Mouse (Mus musculus): ENCODE results near the gene Gm49721. TPM values are rescaled to one million over a fixed set of nuclear protein-coding genes. Genes with fewer than 3 reads are reported as not detected.
"Not testable (repeated sequence)": the region's sequence is repeated elsewhere in the genome, so short reads cannot be mapped to it uniquely, and the experiment has no call there.

The Gm49721 gene
- polyA plus RNA-seq, 1 experiment from 2014 or later: 0.19 TPM

DNA sequence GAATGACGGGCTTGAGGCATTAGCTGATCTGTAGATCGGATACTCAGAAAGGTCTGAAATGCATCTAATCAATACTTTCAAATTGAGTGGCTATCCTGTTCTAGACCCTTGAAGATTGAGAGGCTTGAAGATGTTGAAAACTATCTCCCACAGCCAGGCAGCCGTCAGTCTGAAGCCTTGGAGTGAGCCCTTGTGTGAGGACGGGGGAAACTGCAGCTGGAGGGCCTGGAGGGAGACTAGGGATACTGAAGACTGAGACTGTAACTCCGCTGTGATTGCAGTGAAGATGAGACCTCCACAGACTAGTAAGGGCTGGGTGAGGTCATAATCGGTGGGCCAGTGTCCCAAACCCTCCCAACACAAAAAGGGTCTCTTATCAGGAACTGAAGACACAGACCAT is 16.4 kb upstream of the Gm49721 start:
- not testable (repeated sequence) for H3K4me2 ChIP-seq; ATAC-seq (ENCODE audit: insufficient read depth, low FRiP score, low read depth); H3K36me3 ChIP-seq; H3K4me1 ChIP-seq; H3K27me3 ChIP-seq (replicated peaks); H3K9ac ChIP-seq; H3K27ac ChIP-seq; H3K9me3 ChIP-seq; H3K4me3 ChIP-seq (replicated peaks)
- WGBS: 72% methylated on average over 4 of the region's 6 CpGs

DNA sequence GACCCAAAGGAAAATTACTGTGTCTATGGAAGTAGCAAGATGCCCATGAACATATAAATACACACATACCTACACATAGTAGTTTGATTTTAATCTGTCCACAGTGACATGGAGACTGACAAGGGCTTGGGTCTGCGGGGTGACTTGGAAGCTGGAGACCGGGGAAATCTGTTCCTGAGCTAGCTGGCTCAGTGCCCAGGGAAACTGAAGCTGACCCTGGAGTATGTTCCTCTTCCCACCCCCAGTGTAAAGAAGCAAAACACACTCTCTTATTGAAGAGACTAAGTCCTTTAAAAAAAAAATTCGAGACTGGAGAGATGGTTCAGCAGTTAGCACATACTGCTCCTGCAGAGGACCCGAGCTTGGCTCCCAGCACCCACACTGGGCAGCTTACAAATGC is 15.8 kb upstream of the Gm49721 start:
- not testable (repeated sequence) for H3K9me3 ChIP-seq; H3K36me3 ChIP-seq; H3K9ac ChIP-seq; H3K4me1 ChIP-seq; ATAC-seq (ENCODE audit: insufficient read depth, low FRiP score, low read depth); H3K27me3 ChIP-seq (replicated peaks); H3K4me3 ChIP-seq (replicated peaks); H3K27ac ChIP-seq; H3K4me2 ChIP-seq
- WGBS: 47% methylated on average over 4 of the region's 4 CpGs

DNA sequence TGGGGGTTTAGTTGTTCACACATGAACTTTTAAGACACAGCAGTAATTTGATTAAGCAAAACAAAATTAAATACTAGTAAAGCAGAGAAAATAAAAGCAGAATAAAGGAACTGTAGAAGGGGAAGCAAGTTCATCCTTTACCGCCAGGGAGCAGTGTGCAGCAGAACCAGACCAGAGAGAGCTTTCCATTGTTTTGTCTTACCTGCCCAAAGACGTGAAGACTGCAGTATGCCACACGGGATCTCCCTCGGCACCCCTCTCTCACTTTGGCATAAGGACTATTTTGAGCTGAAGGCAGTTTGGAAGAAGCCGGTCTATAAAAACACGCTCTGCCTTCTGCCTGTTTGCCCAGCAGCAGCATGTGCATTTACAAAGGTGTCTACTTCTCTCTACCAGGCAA is 13.3 kb upstream of the Gm49721 start:
- H3K9me3 ChIP-seq; H3K27me3 ChIP-seq (replicated peaks); H3K4me1 ChIP-seq; H3K9ac ChIP-seq; H3K4me2 ChIP-seq; H3K27ac ChIP-seq; H3K4me3 ChIP-seq (replicated peaks); H3K36me3 ChIP-seq; ATAC-seq (ENCODE audit: insufficient read depth, low FRiP score, low read depth): not testable (repeated sequence)
- 9% methylated on average over 6 of the region's 6 CpGs for WGBS

DNA sequence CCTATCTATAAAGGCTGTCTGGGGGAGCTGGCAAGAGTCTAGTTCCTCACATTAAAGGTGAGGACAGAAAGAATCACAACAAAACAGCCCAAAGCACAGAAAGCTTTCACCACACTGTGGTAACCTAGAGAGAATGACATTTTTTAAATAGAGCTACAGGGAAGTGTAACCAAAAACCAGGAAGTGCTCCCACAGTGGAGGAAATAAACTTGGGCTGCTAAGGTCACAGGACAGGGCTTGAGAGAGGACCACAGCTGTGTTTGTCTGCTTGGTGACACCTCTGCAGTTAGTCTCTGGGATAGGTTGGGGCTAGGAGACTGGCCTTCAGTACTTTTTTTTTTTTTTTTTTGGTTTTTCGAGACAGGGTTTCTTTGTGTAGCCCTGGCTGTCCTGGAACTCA is 11.0 kb upstream of the Gm49721 start:
- H3K4me3 ChIP-seq (replicated peaks); H3K4me2 ChIP-seq; H3K4me1 ChIP-seq; H3K36me3 ChIP-seq; H3K27ac ChIP-seq; ATAC-seq (ENCODE audit: insufficient read depth, low FRiP score, low read depth); H3K9ac ChIP-seq; H3K27me3 ChIP-seq (replicated peaks); H3K9me3 ChIP-seq: not testable (repeated sequence)
- WGBS: 22% methylated on average over 1 of the region's 1 CpGs

DNA sequence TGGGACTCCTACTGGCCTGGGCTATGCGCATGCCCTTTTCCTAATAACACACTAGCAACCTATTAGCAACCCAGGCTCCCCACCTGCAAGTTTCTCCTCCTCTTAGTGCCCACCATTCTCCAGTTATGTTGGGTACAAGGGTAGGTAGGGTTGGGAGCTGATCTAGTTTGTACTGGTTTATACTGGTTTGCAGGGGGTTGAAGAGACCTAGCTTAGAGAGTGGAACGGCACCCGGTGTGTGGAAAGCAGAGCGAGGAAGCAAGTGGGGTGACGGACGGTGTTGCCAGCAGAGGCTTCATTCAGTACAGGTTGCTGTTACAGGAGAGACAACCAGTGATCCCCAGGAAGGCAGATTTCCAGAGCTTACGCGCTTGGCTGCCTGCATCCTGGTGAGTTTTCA is 8.4 kb upstream of the Gm49721 start, which contains the start of gene Rnaset2b:
TSS of gene Rnaset2b (plus strand) at position 301 of the 400 bp plus-strand sequence.
- not testable (repeated sequence) for H3K4me2 ChIP-seq; H3K9ac ChIP-seq; ATAC-seq (ENCODE audit: insufficient read depth, low FRiP score, low read depth); H3K27ac ChIP-seq; H3K27me3 ChIP-seq (replicated peaks); H3K4me3 ChIP-seq (replicated peaks); H3K4me1 ChIP-seq; H3K36me3 ChIP-seq; H3K9me3 ChIP-seq
- 88% methylated on average over 1 of the region's 8 CpGs for WGBS

DNA sequence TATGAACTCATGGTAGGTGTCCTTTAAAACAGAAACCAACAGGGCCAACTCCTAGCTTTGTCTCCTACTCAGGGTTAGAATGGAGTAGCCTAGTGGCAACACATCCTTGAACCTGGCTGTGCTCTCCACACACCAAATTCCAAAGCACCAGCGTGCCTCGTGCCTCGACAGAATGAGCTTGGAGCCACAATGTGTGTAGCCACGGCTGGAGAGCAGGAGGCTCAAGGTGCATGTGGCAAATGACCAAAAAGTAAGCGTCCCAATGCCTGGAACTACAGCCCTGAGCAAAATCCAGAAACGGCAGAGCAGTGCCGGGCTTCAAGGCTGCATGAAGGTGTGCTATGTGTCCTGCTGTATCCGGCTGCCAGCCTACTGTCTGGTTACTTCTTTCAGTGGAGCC is 7.5 kb upstream of the Gm49721 start:
- not testable (repeated sequence) for H3K27ac ChIP-seq; ATAC-seq (ENCODE audit: insufficient read depth, low FRiP score, low read depth); H3K27me3 ChIP-seq (replicated peaks); H3K4me2 ChIP-seq; H3K4me1 ChIP-seq; H3K9ac ChIP-seq; H3K4me3 ChIP-seq (replicated peaks); H3K36me3 ChIP-seq; H3K9me3 ChIP-seq
- WGBS: 83% methylated on average over 8 of the region's 8 CpGs

DNA sequence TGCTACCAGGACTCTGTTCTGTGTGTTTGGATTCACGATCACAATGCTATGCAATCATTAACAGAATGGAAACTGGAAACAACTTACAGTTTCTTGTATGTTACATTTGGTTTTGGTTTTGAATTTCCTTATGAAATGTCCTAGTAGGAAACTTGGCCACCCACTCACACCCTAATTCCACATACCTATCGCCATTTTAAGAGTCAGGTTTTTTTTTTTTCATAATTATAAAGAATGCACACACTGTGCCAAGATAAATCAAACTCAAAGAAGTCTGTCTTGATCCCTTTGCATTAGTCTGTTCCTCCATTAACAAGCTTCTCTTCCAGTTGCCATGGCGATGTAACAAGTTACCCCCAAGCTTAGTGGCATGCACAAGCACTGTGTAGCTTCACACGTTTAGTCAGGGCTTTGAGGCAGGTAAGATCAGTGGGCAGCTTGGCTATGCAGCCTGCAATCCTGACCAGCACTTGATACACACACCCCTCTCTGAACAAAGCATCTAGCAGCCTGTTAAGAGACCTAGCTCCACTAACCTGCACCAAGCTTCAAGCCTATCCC is 5.8 kb upstream of the Gm49721 start:
- 69% methylated on average over 4 of the region's 4 CpGs for WGBS
- not testable (repeated sequence) for ATAC-seq (ENCODE audit: insufficient read depth, low FRiP score, low read depth); H3K4me2 ChIP-seq

DNA sequence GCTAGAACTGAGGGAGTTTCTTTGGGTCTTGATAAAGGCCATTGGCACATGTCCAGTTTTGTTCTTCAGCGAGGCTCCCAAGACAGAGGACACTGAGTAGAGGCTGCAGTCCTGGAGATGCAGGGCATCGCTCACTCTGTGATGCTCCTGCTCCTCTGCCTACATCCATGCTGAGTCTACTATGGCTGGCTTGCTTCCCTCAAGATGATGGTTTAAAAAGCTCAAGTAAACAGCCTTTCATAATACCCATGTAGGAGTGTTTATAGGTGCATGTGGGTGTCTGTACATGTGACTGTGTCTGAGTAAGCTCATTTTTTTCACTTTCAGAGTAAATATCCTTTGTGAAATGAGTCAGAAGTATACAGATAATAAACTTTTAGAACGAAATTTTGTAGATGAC is 3.7 kb upstream of the Gm49721 start:
- 68% methylated on average over 3 of the region's 3 CpGs for WGBS

More for the DNA sequence above, 5.8 kb upstream of the Gm49721 start:
- not testable (repeated sequence) for H3K4me1 ChIP-seq; H3K4me3 ChIP-seq (replicated peaks); H3K27me3 ChIP-seq (replicated peaks); H3K27ac ChIP-seq; H3K9ac ChIP-seq; H3K9me3 ChIP-seq; H3K36me3 ChIP-seq

DNA sequence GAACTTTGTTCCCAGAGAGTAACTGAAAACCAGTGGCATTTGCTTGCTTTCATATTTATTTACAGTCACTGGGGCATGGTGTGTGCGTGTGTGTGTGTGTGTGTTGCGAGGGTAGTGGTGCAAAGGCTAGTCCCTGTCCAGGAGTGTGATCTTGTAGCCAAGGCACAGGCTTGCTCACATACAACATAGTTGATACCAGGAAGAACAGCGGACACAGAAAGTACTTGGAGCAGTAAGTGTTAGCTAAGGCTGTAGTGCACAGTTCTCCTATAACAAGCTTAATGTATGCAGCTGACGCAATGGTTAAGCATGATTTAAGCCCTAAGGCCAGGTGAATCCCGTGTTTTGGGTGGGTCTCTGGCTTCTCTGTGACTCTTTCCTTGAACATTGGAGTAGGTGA is 676 bp downstream of the Gm49721 start:
- not testable (repeated sequence) for ATAC-seq (ENCODE audit: insufficient read depth, low FRiP score, low read depth); H3K36me3 ChIP-seq; H3K27ac ChIP-seq; H3K27me3 ChIP-seq (replicated peaks); H3K9ac ChIP-seq; H3K4me1 ChIP-seq; H3K9me3 ChIP-seq
- 20% methylated on average over 5 of the region's 5 CpGs for WGBS
- H3K4me2 ChIP-seq: peak overlapping the region; percentile 54
- H3K4me3 ChIP-seq (replicated peaks): peak overlapping the region; percentile 57

More for the DNA sequence above, 3.7 kb upstream of the Gm49721 start:
- H3K4me2 ChIP-seq; H3K27ac ChIP-seq; H3K4me1 ChIP-seq; H3K4me3 ChIP-seq (replicated peaks); H3K27me3 ChIP-seq (replicated peaks); H3K36me3 ChIP-seq; H3K9ac ChIP-seq; H3K9me3 ChIP-seq; ATAC-seq (ENCODE audit: insufficient read depth, low FRiP score, low read depth): not testable (repeated sequence)

DNA sequence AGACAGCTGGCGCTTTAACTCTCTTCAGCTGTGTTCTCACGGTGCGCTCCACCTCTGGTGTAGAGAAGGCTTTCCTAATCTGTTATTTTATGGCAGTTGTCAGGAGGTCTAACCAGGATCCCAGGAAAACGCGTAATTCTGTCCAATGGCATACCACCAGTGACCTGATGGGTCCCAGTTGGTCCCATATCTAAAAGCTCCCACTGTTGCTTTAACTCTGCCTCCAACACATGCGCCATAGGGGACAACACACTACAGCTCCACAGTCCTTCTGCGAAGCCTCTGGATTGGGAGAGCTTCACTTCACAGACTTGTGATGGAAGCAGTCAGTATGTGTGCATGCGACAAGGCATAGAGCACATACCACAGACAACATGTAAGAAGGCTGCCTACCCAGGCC is 1.4 kb downstream of the Gm49721 start:
- not testable (repeated sequence) for H3K4me3 ChIP-seq (replicated peaks); H3K4me1 ChIP-seq; H3K27ac ChIP-seq; H3K27me3 ChIP-seq (replicated peaks); H3K9ac ChIP-seq; H3K9me3 ChIP-seq; H3K4me2 ChIP-seq; ATAC-seq (ENCODE audit: insufficient read depth, low FRiP score, low read depth); H3K36me3 ChIP-seq
- WGBS: 96% methylated on average over 5 of the region's 8 CpGs

DNA sequence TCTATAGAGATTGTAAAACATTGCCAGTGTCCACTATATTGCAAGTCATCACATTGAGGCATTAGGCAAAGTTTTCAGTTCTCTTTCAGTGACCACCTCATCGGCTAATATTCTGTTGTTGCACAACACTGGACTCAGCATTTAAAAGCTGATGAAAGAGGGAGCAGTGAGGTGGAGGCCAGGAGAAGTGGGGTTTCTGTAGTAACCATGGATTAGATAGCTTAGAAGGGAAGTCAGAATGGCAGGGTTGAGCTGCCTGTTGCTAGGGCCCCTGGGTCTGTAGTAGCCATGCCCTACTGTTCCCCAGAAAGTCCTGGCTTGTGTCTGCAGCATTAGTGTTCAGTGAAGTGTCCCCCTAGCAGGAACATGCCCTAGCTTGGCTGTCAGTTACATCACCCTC is 7.4 kb downstream of the Gm49721 start:
- not testable (repeated sequence) for H3K9ac ChIP-seq; H3K4me2 ChIP-seq; ATAC-seq (ENCODE audit: insufficient read depth, low FRiP score, low read depth); H3K9me3 ChIP-seq; H3K4me1 ChIP-seq; H3K27me3 ChIP-seq (replicated peaks); H3K27ac ChIP-seq; H3K4me3 ChIP-seq (replicated peaks); H3K36me3 ChIP-seq
- 89% methylated on average over 1 of the region's 1 CpGs for WGBS

DNA sequence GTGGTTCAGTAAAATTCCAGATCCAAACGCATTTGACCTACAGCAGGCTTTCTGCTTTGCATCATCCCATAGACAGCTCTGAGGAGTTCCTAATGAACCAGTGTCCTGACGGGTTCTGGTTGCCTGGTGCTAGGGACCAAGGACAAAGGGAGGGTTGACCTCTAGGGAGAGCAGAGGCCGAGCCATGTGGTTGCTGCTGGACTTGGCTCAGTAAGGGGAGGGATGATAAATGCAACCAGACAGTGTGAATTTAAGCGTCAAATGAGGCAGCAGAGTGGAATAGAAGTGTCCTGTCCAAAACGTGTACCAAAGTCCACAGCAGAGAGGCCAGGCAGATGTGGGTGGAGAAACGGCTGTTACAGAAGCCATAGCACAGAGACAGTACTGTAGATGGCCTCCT is 16.8 kb downstream of the Gm49721 start:
- not testable (repeated sequence) for H3K27me3 ChIP-seq (replicated peaks); H3K4me1 ChIP-seq; H3K4me2 ChIP-seq; H3K27ac ChIP-seq; H3K4me3 ChIP-seq (replicated peaks); H3K9ac ChIP-seq; H3K36me3 ChIP-seq; H3K9me3 ChIP-seq; ATAC-seq (ENCODE audit: insufficient read depth, low FRiP score, low read depth)
- no CpG with 5 or more reads among the region's 6 CpGs for WGBS

DNA sequence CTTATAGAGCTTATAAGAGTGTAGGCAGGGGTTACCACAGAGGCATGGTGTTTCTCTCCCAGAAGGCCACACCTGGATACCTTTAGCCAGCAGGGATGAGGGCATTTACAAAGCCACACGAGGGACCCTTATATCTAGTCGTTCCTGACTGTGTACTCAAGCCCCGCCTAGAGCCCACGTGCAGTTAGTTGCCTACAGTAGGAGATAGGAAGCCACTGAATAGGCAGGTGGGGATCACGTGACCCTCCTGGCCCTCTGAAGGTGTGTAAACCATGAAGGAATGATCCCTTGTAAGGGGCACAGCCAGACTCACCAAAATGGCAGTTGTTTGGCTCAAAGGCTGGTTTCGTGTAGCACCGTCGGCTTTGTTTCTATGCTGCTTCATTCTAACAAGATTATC is 18.1 kb downstream of the Gm49721 start:
- not testable (repeated sequence) for H3K27me3 ChIP-seq (replicated peaks); H3K27ac ChIP-seq; H3K9ac ChIP-seq; H3K4me2 ChIP-seq; H3K4me3 ChIP-seq (replicated peaks); H3K36me3 ChIP-seq; H3K4me1 ChIP-seq; H3K9me3 ChIP-seq
- 0 out of 2 replicates have a peak, but pooled peaks have one; percentile 14 for ATAC-seq (ENCODE audit: insufficient read depth, low FRiP score, low read depth)
- 82% methylated on average over 8 of the region's 8 CpGs for WGBS

Data from stomach, embryonic 15.5 days (tissue).